ENCODE assay signal across 8 mouse cellular contexts in the genomic region with DNA sequence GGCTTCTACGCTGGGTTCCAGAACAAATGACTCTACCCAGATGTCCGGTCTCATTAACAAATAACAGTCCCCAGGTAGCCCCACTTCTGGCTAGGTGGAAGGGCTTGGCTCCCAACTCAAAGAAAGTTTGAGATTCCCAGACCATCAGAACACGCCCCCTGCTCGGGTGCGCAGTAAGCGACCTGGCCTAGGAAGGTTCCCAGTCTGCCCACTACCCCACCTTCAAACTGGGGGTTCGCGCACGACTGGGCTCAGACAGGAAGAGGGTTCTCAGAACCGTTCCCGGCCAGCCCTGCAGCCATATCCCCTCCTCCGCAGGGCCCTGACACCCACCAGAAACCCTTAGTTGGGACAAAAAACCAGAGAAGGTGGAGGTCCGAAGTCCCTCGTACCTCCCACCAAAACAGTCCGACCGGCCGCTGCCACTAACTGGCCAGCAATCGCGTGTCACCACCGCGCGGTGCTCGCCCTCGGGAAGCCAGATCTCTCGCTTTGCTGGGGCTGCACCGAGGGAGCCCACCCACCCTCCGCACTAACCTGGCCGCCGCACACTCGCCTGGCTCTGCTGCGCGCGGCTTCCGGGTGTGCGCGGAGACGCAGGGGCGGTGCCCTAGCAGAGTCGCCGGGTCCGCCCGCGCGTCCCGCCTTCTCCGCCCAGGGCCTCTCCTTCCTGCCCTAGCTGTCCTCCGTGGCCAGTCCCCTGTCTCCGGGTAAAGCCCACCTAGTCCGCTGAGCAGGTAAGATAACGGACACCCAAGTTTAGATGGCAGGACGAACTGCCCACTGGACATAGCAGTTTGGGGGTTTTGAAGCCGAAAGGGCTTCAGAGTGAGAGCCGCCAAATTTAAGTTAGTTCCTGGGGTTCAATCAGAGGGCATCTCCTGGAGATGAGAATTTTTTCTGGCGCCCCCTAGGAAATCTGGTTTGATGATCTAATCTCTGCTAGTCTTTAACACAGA. TPM values are rescaled to one million over a fixed set of nuclear protein-coding genes. Genes with fewer than 3 reads are reported as not detected.
DNase-seq lines count a peak whose midpoint lies in the region; ATAC-seq and TF ChIP-seq lines count a peak whose summit lies in the region.

Gene Tradd (minus strand): TSS at position 586 of the 959 bp plus-strand sequence.
Gene Fbxl8 (plus strand): TSS at position 625 of the 959 bp plus-strand sequence.

- ATAC-seq in erythroblast, adult 5-6 weeks (replicated peaks; ENCODE audit: low FRiP score, poor library complexity, severe bottlenecking): peak; percentile 90
- peak; percentile 66 for ATAC-seq in heart, postnatal 0 days (ENCODE audit: insufficient read depth, low read depth)

- under 1% methylated on average over 54 of the region's 54 CpGs for WGBS in heart, postnatal 0 days
- 1% methylated on average over 54 of the region's 54 CpGs for WGBS in spleen, adult 2 months

- H3K9me3 ChIP-seq in heart, postnatal 0 days (replicated peaks; ENCODE audit: control insufficient read depth, low read length): no peaks in the 10 kb centered on the region
- H3K9me3 ChIP-seq in megakaryocyte, embryonic 14.5 days: peaks cover 20% of the 10 kb centered on the region

- peak within 1 kb of the TSS; percentile 55 for H3K9ac ChIP-seq in heart, postnatal 0 days (replicated peaks; ENCODE audit: low read depth, low read length)

- H3K4me2 ChIP-seq in heart, postnatal 0 days (ENCODE audit: low read depth, low read length): peak within 1 kb of the TSS; percentile 94

- H3K27me3 ChIP-seq in heart, postnatal 0 days (ENCODE audit: control insufficient read depth, insufficient read depth, low read length): peaks cover 9% of the 10 kb centered on the region
- H3K27me3 ChIP-seq in megakaryocyte, embryonic 14.5 days (replicated peaks): peaks cover 14% of the 10 kb centered on the region
- no peaks in the 10 kb centered on the region for H3K27me3 ChIP-seq in spleen, adult 2 months (ENCODE audit: control insufficient read depth, insufficient read depth, low read length)

- TF ChIP-seq EP300 in heart, postnatal 0 days (IDR thresholded peaks at IDR 0.05; ENCODE audit: low read depth): no peak

- peak within 1 kb of the TSS; percentile 74 for H3K4me3 ChIP-seq in heart, postnatal 0 days (ENCODE audit: low read depth, low read length)
- H3K4me3 ChIP-seq in megakaryocyte, embryonic 14.5 days (replicated peaks): peak within 1 kb of the TSS; percentile 98
- peak within 1 kb of the TSS; percentile 96 for H3K4me3 ChIP-seq in spleen, adult 2 months (ENCODE audit: extremely low read depth, insufficient read depth, insufficient read length)

- TF ChIP-seq CTCF in heart, postnatal 0 days (IDR thresholded peaks at IDR 0.05; ENCODE audit: low read depth): no peak
- no peak for TF ChIP-seq CTCF in spleen, adult 2 months (IDR thresholded peaks at IDR 0.05; ENCODE audit: extremely low read depth, insufficient read depth, insufficient read length, insufficient replicate concordance)

- no peak within 1 kb of the TSS for H3K27ac ChIP-seq in heart, postnatal 0 days (ENCODE audit: low read depth)
- peak within 1 kb of the TSS; percentile 69 for H3K27ac ChIP-seq in spleen, adult 2 months (ENCODE audit: insufficient read depth, low read length)

- TF ChIP-seq POLR2A in spleen, adult 2 months (IDR thresholded peaks at IDR 0.05; ENCODE audit: low read depth, low read length): peak; percentile 71

- DNase-seq in CD8-positive naive resting alpha-beta T cell, adult 2 months (ENCODE audit: low read depth in 2 of 2, low spot score in 2 of 2): peak; percentile 49 to 58
- DNase-seq in adrenal gland, postnatal 14 days: peak; percentile 88
- peak; percentile 67 for DNase-seq in heart, postnatal 0 days (ENCODE audit: low spot score)
- DNase-seq in kidney, postnatal 25 days: peak; percentile 82 to 89
- DNase-seq in spleen, adult 2 months (ENCODE audit: low read depth in 1 of 2, low spot score in 2 of 2): peak; percentile 22 to 77
- DNase-seq in layer of hippocampus, adult 9-10 months (ENCODE audit: low spot score): no peak

- peaks cover 24% of the 10 kb centered on the region for H3K4me1 ChIP-seq in heart, postnatal 0 days (ENCODE audit: control insufficient read depth, insufficient read depth)
- H3K4me1 ChIP-seq in megakaryocyte, embryonic 14.5 days: peaks cover 67% of the 10 kb centered on the region
- peaks cover 28% of the 10 kb centered on the region for H3K4me1 ChIP-seq in spleen, adult 2 months (ENCODE audit: control insufficient read depth, insufficient read depth, insufficient read length)

- 0 out of 2 replicates have a peak, but pooled peaks cover 4% of the 10 kb centered on the region for H3K36me3 ChIP-seq in heart, postnatal 0 days (replicated peaks; ENCODE audit: control insufficient read depth, insufficient read depth, low read length)
- H3K36me3 ChIP-seq in megakaryocyte, embryonic 14.5 days (replicated peaks; ENCODE audit: low read length): peaks cover 55% of the 10 kb centered on the region
- H3K36me3 ChIP-seq in spleen, adult 2 months (ENCODE audit: control insufficient read depth, insufficient read depth, low read length): peaks cover 4% of the 10 kb centered on the region

RNA-seq across cellular contexts. Expression of gene Tradd, which starts in this region (rescaled TPM):
- total RNA-seq in adrenal gland, postnatal 14 days (2021): 12.7 and 15.9 TPM in 2 replicates
- total RNA-seq in erythroblast, adult 5-6 weeks (2015; ENCODE audit: low replicate concordance): 2.3 and 3.5 TPM in 2 replicates
- 3.6 and 5.9 TPM in 2 replicates for total RNA-seq in erythroblast, adult 5-6 weeks (2017; ENCODE audit: low replicate concordance)
- 9.0 and 10.4 TPM in 2 replicates for total RNA-seq in heart, postnatal 0 days (2014; rRNA removed; ENCODE audit: low replicate concordance)
- 16.7 and 17.6 TPM in 2 replicates for polyA plus RNA-seq in heart, postnatal 0 days (2015; fragmentation: Nextera tagmentation; extraction: Ambion mirVana)
- 32.6 and 35.8 TPM in 2 replicates for polyA plus RNA-seq in megakaryocyte, embryonic 14.5 days (2012; ENCODE audit: insufficient read depth, low replicate concordance)
- polyA plus RNA-seq in spleen, adult 2 months (2012; rRNA removed): 28.1 and 31.8 TPM in 2 replicates

RNA-seq across cellular contexts. Expression of gene Fbxl8, which starts in this region (rescaled TPM):
- total RNA-seq in adrenal gland, postnatal 14 days (2021): 3.3 and 5.0 TPM in 2 replicates
- total RNA-seq in erythroblast, adult 5-6 weeks (2015; ENCODE audit: low replicate concordance): 1.3 and 3.5 TPM in 2 replicates
- 0.28 and 0.94 TPM in 2 replicates for total RNA-seq in erythroblast, adult 5-6 weeks (2017; ENCODE audit: low replicate concordance)
- total RNA-seq in heart, postnatal 0 days (2014; rRNA removed; ENCODE audit: low replicate concordance): 1.5 and 6.4 TPM in 2 replicates
- polyA plus RNA-seq in heart, postnatal 0 days (2015; fragmentation: Nextera tagmentation; extraction: Ambion mirVana): 3.6 and 4.3 TPM in 2 replicates
- 6.2 and 8.9 TPM in 2 replicates for polyA plus RNA-seq in megakaryocyte, embryonic 14.5 days (2012; ENCODE audit: insufficient read depth, low replicate concordance)
- 16.0 and 20.5 TPM in 2 replicates for polyA plus RNA-seq in spleen, adult 2 months (2012; rRNA removed)
